Mouse (Mus musculus): ENCODE data around the gene Tecpr1. TPM values are rescaled to one million over a fixed set of nuclear protein-coding genes. Genes with fewer than 3 reads are reported as not detected.
A peak's percentile ranks its signal among the peaks of the same experiment; 100 is the strongest.

The Tecpr1 gene
- polyA plus RNA-seq (2015; fragmentation: Nextera tagmentation; extraction: Ambion mirVana) = 15.4 and 16.9 TPM in 2 replicates

GRCm38 (mm10) chr5:144223503-144223862 is at the start of gene Tecpr1:
Gene Tecpr1 (minus strand): TSS chr5:144223615.
- under 1% methylated on average over 37 of the region's 37 CpGs for WGBS
- Histone ChIP-seq H3K4me1 (replicated peaks; ENCODE audit: control insufficient read depth, insufficient read depth) (peaks cover 3% of the 10 kb centered on the region; the same call in 1 of the 2 replicates), H3K4me2 (replicated peaks; ENCODE audit: low read depth) (peak within 1 kb of the TSS; percentile 85), H3K9me3 (ENCODE audit: control insufficient read depth, low read length) (no peaks in the 10 kb centered on the region), H3K9ac (ENCODE audit: low read length) (peak within 1 kb of the TSS; percentile 74), H3K27ac (replicated peaks) (peak within 1 kb of the TSS; percentile 84), H3K4me3 (ENCODE audit: low read depth, low read length) (peak within 1 kb of the TSS; percentile 63), H3K36me3 (ENCODE audit: control insufficient read depth, insufficient read depth, low read length) (no peaks in the 10 kb centered on the region), H3K27me3 (ENCODE audit: control insufficient read depth, insufficient read depth, low read length) (no peaks in the 10 kb centered on the region)
- peak; percentile 96 for DNase-seq (ENCODE audit: low spot score)
- peak; percentile 94 for ATAC-seq (ENCODE audit: low FRiP score, low TSS enrichment)
- TF ChIP-seq EP300 (optimal IDR thresholded peaks at IDR 0.05) (no peak), CTCF (IDR thresholded peaks at IDR 0.05; ENCODE audit: low read depth) (peak; percentile 45)

- Histone ChIP-seq H3K4me3 (ENCODE audit: low read depth, low read length) (no peak overlapping the region), H3K4me2 (replicated peaks; ENCODE audit: low read depth) (no peak overlapping the region), H3K36me3 (ENCODE audit: control insufficient read depth, insufficient read depth, low read length) (peaks cover 2% of the 10 kb centered on the region), H3K9me3 (ENCODE audit: control insufficient read depth, low read length) (no peaks in the 10 kb centered on the region), H3K27ac (replicated peaks) (no peak overlapping the region), H3K27me3 (ENCODE audit: control insufficient read depth, insufficient read depth, low read length) (no peaks in the 10 kb centered on the region), H3K4me1 (replicated peaks; ENCODE audit: control insufficient read depth, insufficient read depth) (no peaks in the 10 kb centered on the region), H3K9ac (ENCODE audit: low read length) (no peak overlapping the region)
- 34% methylated on average over 5 of the region's 5 CpGs for WGBS
- TF ChIP-seq CTCF (IDR thresholded peaks at IDR 0.05; ENCODE audit: low read depth) (no peak), EP300 (optimal IDR thresholded peaks at IDR 0.05) (no peak)
- ATAC-seq (ENCODE audit: low FRiP score, low TSS enrichment) = no peak
- no peak for DNase-seq (ENCODE audit: low spot score)
These were observed 48.4 kb upstream of the Tecpr1 start for GRCm38 (mm10) chr5:144271772-144272171.

GRCm38 (mm10) chr5:144271118-144271517 is 47.7 kb upstream of the Tecpr1 start:
- Histone ChIP-seq H3K36me3 (ENCODE audit: control insufficient read depth, insufficient read depth, low read length) (peaks cover 7% of the 10 kb centered on the region), H3K4me2 (replicated peaks; ENCODE audit: low read depth) (no peak overlapping the region), H3K27me3 (ENCODE audit: control insufficient read depth, insufficient read depth, low read length) (no peaks in the 10 kb centered on the region), H3K4me1 (replicated peaks; ENCODE audit: control insufficient read depth, insufficient read depth) (no peaks in the 10 kb centered on the region), H3K9ac (ENCODE audit: low read length) (no peak overlapping the region), H3K9me3 (ENCODE audit: control insufficient read depth, low read length) (no peaks in the 10 kb centered on the region), H3K4me3 (ENCODE audit: low read depth, low read length) (no peak overlapping the region), H3K27ac (replicated peaks) (no peak overlapping the region)
- WGBS = 72% methylated on average over 3 of the region's 3 CpGs
- DNase-seq (ENCODE audit: low spot score) = no peak
- TF ChIP-seq CTCF (IDR thresholded peaks at IDR 0.05; ENCODE audit: low read depth) = no peak
- TF ChIP-seq EP300 (optimal IDR thresholded peaks at IDR 0.05) = no peak
- no peak for ATAC-seq (ENCODE audit: low FRiP score, low TSS enrichment)

DNA sequence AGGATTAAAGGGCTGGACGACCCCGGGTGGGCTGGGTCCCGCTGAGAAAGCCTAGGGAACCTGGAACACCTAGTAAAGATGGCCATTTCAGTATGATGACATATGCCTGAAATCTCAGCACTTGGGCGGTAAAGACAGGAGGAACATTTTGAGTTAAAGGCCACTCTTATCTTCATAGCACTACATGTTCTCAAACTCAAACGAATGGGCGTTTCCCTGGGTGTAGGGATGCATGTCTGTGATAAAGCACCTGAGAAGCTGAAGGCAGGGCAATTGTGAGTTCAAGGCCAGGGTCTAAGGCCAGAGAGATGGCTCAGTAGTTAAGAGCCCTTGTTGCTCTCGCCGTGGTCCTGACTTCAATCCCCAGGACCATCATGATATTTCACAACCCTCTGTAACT is 47.0 kb upstream of the Tecpr1 start:
- Histone ChIP-seq H3K27ac (replicated peaks) (no peak overlapping the region), H3K9ac (ENCODE audit: low read length) (no peak overlapping the region), H3K4me3 (ENCODE audit: low read depth, low read length) (no peak overlapping the region), H3K4me1 (replicated peaks; ENCODE audit: control insufficient read depth, insufficient read depth) (no peaks in the 10 kb centered on the region), H3K36me3 (ENCODE audit: control insufficient read depth, insufficient read depth, low read length) (peaks cover 7% of the 10 kb centered on the region; the same call in 1 of the 2 replicates), H3K9me3 (ENCODE audit: control insufficient read depth, low read length) (no peaks in the 10 kb centered on the region), H3K27me3 (ENCODE audit: control insufficient read depth, insufficient read depth, low read length) (no peaks in the 10 kb centered on the region), H3K4me2 (replicated peaks; ENCODE audit: low read depth) (no peak overlapping the region)
- WGBS = 83% methylated on average over 8 of the region's 8 CpGs
- DNase-seq (ENCODE audit: low spot score) = no peak
- ATAC-seq (ENCODE audit: low FRiP score, low TSS enrichment) = no peak
- TF ChIP-seq CTCF (IDR thresholded peaks at IDR 0.05; ENCODE audit: low read depth) (no peak), EP300 (optimal IDR thresholded peaks at IDR 0.05) (no peak)

DNA sequence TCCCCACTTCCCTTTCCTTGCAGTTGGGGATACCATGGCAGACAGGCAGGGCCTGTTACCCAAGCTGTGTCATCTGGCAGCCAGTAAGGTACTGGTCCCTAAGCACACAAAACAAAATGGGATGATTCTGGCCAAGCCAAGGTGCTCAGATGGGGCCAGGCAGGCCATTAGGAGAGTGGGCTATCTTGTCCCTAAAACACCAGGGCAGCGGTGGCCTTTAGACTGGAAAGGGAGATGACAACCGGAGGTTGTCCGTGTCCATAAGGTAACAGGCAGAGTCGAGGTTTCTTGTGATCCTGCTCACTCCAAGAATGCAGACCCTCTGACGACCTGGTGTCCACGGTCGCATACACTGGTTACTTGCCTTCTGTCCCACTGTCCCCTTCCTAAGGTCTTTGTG is 46.5 kb upstream of the Tecpr1 start:
- no peaks in the 10 kb centered on the region for H3K4me1 ChIP-seq (replicated peaks; ENCODE audit: control insufficient read depth, insufficient read depth)
- no peak overlapping the region for H3K4me3 ChIP-seq (ENCODE audit: low read depth, low read length)
- DNase-seq (ENCODE audit: low spot score) (no peak), ATAC-seq (ENCODE audit: low FRiP score, low TSS enrichment) (no peak)
- no peak overlapping the region for H3K27ac ChIP-seq (replicated peaks)
- H3K36me3 ChIP-seq (ENCODE audit: control insufficient read depth, insufficient read depth, low read length) = peaks cover 9% of the 10 kb centered on the region
- WGBS = 94% methylated on average over 7 of the region's 7 CpGs
- no peak overlapping the region for H3K9ac ChIP-seq (ENCODE audit: low read length)
- no peaks in the 10 kb centered on the region for H3K27me3 ChIP-seq (ENCODE audit: control insufficient read depth, insufficient read depth, low read length)
- no peaks in the 10 kb centered on the region for H3K9me3 ChIP-seq (ENCODE audit: control insufficient read depth, low read length)
- TF ChIP-seq CTCF (IDR thresholded peaks at IDR 0.05; ENCODE audit: low read depth) (no peak), EP300 (optimal IDR thresholded peaks at IDR 0.05) (no peak)
- no peak overlapping the region for H3K4me2 ChIP-seq (replicated peaks; ENCODE audit: low read depth)

GRCm38 (mm10) chr5:144267535-144268241 is 44.3 kb upstream of the Tecpr1 start:
- Histone ChIP-seq H3K4me1 (replicated peaks; ENCODE audit: control insufficient read depth, insufficient read depth) (no peaks in the 10 kb centered on the region), H3K27me3 (ENCODE audit: control insufficient read depth, insufficient read depth, low read length) (no peaks in the 10 kb centered on the region), H3K9ac (ENCODE audit: low read length) (no peak overlapping the region), H3K27ac (replicated peaks) (no peak overlapping the region), H3K9me3 (ENCODE audit: control insufficient read depth, low read length) (no peaks in the 10 kb centered on the region), H3K4me2 (replicated peaks; ENCODE audit: low read depth) (no peak overlapping the region), H3K36me3 (ENCODE audit: control insufficient read depth, insufficient read depth, low read length) (peaks cover 16% of the 10 kb centered on the region), H3K4me3 (ENCODE audit: low read depth, low read length) (no peak overlapping the region)
- TF ChIP-seq CTCF (IDR thresholded peaks at IDR 0.05; ENCODE audit: low read depth) (no peak), EP300 (optimal IDR thresholded peaks at IDR 0.05) (no peak)
- 75% methylated on average over 8 of the region's 8 CpGs for WGBS
- DNase-seq (ENCODE audit: low spot score) (no peak), ATAC-seq (ENCODE audit: low FRiP score, low TSS enrichment) (peak; percentile 12)
